Mouse (Mus musculus): ENCODE measurements around the gene Ccnf.
A peak's percentile ranks its signal among the peaks of the same experiment; 100 is the strongest.

Gene Ccnf

DNA sequence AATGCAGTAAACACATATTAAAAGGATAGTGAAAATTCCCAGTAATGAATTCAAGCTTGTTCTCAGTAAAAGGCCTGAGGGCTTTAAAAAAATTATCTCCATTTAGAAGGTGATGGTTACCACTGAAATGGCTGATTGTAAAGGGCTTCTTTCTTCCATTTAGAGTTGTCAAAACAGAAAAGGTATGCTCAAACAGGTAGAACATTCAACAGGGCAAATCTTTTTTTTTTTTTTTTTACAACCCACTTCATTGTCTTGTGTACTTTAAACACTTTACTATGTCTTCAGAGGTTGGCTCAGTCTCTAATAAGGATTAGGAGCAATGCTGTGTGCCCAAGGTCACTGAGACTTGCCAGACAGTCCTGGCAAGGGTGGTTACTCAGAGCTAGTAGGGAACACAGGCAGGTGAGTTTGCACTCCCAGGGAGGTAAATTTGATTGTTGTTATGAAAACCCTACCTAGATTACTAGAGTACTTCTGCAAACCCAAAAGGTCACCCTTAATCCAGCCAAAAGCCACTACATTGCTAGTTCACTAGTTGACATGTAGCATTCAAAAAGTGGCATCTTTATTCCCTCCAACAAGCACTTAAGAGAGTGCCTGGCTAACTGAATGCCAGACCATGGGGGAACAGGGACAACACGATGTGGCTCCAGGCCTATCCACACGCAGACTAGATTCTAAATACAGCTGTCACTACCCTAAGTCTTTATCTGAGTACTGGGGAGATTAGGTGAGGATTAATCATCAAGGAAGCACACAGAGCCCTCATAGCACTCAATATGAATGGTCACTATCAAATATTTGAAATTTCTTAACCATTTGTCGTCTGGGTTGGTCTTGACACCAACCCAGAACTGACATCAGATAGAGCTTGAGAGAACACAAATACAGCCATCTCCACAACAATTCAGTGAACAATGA, 47.4 kb downstream of the Ccnf start:
- no peak for DNase-seq (ENCODE audit: low read depth, low spot score)

DNA sequence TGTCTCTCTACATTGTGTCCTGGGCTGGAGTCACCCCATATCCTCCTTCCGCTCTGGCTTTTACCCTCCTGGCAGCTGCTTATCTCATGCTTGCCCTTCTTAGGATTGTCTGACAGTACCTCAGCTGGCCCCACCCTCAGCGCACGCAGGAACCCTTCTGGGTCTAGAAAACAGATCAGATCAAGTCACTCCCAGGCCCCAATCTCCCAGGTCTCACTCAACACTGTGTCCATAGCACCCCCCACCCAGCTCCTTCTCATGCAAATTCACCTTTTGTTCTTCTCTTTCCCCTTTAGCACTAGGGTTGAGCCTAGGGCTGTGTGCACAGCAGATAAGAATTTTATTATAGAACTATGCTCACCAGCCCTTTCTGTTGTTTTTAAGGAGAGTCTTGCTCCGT, 48.2 kb downstream of the Ccnf start:
- DNase-seq (ENCODE audit: low read depth, low spot score): peak; percentile 79

DNA sequence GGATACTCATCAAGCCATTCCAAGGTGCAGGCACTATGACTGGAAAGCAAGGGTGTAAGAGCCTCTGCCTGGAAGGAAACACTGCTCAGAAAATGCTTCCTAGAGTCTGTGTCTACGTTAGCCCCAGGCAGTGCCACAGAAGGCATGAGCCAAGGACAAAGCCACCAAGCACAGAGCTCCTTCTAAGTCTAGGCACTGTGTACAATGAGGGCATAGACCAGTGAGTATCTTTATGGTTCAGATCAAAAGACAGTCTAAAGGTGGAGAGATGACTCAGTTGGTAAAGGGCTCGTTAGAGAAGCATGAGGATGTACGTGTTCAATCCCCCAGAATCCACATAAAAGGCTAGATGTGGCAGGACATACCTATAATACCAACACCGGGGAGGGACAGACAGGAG, 50.2 kb downstream of the Ccnf start:
- DNase-seq (ENCODE audit: low read depth, low spot score): no peak

DNA sequence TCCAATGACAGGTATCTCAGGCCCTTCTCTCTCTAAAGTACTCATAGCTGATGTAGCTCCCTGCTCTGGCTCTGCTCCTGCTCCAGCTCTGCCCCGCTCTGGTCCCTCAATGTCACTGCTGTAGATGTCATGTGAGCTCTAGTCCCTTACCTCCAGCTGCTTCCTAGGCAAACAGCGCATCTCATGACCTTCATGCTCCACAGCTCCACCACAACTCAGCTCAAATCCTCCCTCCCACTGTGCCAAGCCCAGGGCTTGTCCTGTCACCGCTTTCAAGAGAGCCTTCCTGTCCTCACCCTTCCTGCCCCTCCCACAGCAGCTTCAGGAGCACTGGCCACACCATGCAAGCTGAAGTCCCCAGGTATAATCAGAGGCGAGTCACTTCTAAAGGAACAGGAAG, 51.5 kb downstream of the Ccnf start:
- DNase-seq (ENCODE audit: low read depth, low spot score): peak; percentile 74

DNA sequence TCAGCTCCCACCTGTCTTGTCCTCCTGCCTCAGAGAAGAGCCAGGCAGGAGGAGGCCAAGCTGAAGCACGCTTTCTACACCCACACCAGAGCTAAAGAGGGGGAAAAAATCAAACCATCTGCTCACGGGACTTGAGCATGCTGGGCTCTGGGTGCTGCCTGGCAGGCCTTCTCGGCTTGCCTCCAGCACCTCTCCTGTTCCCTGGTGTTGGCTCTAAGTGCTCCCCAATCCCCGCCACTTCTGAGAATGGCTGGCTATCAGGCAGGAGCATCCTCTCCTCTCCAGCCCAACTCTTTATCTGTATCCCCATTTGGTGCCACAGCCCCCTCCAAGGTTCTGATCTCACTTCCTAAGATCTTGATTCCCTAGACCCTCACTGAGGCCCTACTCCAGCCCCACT, 52.0 kb downstream of the Ccnf start:
- DNase-seq (ENCODE audit: low read depth, low spot score): no peak

DNA sequence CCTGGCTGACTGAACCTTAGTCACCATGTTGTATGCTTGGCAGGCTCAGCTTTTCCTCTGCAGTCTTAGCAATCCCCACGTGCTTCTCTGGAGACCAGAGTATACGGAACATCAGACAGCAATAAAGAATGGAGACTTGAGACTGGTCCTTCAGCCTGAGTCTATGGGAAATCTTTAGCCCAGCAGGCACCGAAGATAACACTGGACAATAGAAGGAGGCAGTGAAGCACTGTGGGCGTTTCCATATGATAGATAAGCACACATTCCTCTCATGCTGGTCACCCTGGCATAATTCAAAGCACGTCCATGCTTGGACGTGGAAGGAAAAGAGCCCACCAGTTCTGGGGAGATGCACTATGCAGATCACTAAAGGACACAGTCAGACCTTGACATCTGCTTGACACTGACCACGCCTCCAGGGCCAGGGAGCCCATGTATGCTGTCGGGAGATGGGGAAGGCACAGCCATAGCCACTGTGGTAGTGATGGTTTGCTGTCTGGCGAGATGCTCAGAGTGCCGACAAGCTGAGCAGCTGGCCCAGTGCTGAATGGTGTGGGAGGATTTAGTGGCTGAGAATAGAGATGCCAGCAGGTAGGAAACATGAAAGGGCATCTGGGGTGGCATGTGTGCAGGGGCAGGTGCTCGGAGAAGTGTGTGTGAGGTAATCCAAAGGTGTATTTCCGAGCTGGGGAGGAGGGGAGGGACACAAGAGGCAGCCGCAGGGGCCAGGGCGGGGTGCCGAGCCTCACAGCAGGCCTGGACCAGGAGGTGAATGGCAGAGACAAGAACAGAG, 54.1 kb downstream of the Ccnf start:
- DNase-seq (ENCODE audit: low read depth, low spot score): no peak

DNA sequence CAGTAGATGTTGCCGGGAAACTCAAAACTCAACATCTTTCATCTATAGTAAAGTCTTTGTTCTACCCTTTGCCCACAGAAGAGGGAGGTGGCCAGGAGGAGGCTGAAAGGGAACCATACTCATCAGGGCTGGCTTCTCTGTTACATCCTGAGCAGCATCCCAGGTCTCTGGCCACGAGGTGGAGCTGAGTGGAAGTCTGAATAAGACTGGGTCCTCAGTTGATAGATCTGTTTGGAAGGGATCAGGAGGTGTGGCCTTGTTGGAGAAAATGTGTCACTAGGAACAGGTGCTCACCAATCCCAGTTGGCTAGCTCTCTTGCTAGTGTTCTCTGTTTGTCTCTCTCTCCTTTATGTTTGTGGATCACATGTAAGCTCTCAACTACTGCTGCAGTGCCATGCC, 55.9 kb downstream of the Ccnf start:
- DNase-seq (ENCODE audit: low read depth, low spot score): no peak

DNA sequence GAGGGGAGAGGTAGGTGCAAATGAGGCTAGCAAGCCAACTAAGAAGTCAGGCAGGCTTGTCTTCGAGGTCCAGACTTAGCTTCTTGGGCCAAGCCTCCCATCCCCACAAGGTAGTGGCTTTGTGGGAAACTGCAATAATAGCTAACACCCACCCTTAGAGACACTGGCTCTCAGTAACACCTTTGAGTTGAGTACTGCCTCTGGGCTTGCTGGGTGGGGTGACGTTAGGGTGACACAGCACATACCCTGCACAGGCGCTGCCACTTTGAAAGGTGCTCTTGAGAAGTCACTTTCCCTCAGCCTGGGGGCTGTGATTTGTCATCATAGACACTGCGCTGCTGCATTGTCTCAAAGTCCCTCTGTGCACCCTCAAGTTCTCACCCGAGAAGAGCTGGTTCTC, 57.5 kb downstream of the Ccnf start:
- no peak for DNase-seq (ENCODE audit: low read depth, low spot score)

DNA sequence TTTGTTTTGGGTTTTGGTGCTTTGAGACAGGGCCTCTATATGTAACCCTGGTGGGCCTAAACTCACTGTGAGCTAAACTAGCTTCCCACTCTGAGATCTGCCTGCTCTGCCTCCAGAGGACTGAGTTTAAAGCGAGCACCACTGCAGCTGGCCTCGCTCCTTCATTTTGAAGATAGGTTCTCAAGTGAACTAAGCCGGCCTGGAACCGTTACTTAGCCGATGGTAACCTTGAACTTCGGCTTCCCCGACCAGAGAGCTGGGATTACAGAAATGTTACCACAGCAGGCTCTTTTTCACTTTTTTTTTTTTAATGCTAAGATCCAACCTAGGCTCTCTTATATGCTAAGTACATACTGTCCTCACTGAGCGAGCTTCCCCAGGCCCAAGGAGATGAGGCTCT, 58.0 kb downstream of the Ccnf start:
- no peak for DNase-seq (ENCODE audit: low read depth, low spot score)

DNA sequence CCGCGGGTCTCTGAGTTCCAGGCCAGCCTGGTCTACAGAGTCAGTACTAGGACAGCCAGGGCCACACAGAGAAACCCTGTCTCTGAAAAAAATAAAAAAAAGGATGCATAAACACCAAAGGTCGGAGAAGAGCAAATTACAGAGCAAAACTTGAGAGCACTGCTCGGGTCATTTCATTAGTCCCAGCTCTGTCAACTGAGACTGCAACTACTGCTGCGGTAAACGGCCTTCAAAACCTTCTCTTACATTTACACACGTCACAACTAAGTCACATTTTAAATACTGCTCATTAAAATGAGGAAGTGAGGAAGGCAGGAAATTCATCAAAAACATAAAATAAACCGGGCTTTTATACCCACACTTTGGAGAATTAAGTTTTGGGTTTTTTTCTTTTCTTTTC, 58.4 kb downstream of the Ccnf start:
- DNase-seq (ENCODE audit: low read depth, low spot score): no peak

DNA sequence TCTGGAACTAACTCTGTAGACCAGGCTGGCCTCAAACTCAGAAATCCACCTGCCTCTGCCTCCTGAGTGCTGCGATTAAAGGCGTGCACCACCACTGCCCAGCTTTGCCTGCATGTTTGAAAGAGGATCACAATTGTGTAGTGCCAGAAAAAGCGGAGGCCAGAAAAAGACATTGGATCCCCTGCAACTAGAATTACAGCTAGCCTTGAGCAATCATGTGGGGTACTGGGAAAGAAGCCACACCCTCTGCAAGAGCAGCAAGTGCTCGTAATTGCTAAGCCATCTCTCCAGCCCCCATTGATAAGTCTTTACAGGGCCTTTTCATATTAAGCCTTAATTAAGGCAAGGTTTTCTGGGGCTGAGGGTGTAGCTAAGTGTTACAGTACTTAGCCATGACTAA, 59.8 kb downstream of the Ccnf start:
- no peak for DNase-seq (ENCODE audit: low read depth, low spot score)

DNA sequence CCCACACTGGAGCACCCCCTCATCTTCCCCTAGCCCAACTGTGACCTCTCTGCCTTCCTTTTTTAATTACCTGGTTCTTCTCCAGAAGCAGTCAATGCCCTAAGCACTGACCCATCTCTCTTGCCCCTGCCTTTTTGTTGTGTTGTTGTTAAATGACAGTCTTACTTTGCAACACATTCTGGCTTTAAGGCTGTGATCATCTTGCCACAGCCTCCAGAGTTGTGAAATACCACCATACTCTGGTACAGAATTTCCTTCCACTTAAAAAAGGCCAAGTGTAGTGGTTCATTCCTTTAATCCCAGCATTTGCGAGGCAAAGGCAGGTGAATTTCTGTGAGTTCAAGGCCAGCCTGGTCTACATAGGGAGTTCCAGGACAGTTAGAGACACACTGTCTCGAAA, 60.4 kb downstream of the Ccnf start:
- DNase-seq (ENCODE audit: low read depth, low spot score): no peak

DNA sequence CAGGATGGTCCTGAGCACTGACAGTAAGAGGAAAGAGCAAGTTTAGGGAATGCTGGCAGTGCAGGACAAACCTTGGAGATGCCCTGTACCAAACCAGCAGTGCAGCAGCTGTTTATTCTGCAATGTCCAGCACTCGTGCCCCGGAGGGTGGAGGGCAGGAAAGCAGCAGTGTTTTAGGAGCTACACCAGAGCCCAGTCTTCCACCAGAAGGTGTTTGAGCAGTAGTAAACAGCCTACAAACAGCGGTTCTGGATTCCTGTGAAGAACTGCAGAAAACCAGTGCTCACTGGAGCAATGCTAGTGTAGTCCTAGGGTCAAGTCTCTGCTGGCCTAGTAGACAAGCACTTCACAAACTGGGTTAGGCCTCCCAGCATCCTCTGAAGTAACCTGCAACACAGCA, 77.0 kb downstream of the Ccnf start:
- no peak for DNase-seq (ENCODE audit: low read depth, low spot score)

DNA sequence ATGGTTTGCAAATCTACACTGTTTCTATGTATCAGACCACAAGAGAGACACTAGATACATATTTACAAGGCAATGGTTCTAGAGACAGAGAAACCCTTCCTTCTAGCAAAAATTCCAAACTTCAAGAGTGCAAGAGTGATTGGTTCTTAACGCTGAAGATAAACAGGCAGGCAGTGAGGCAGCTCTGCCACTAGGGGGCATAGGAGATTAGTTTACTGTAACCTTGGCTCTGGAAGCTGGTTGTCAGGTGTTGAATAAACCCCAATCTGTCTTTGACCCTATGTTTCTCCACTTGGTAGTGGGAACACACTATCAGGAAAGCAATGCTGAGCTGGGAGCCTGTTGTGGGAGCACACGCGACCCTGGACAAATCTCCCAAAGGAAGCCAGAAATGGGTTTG, 77.9 kb downstream of the Ccnf start:
- DNase-seq (ENCODE audit: low read depth, low spot score): peak; percentile 84

All from ES-CJ7 (cell line).